Mouse (Mus musculus) midbrain, embryonic 12.5 days (tissue): ENCODE data around the gene Pidd1. TPM values are rescaled to one million over a fixed set of nuclear protein-coding genes. Genes with fewer than 3 reads are reported as not detected.
"Not testable (repeated sequence)": the region's sequence is repeated elsewhere in the genome, so short reads cannot be mapped to it uniquely, and the experiment has no call there.

Experiments
- ATAC-seq: fragments of 200-750 bp; cut with Nextera tagmentation; 2 replicates; pipeline ENCODE4 v1.8.0; 2017; ENCODE audit warnings: low read depth, moderate TSS enrichment, moderate library complexity; ENCODE audit not compliant: low FRiP score
- H3K27ac ChIP-seq: fragments of 300-500 bp; sonication (generic); replicated peaks from 2 replicates; pipeline ENCODE4 v1.5.1; 2016; ENCODE audit warnings: mild to moderate bottlenecking
- H3K27me3 ChIP-seq: fragments of 300-500 bp; sonication (generic); 2 replicates; pipeline ENCODE4 v1.6.1; 2016; ENCODE audit warnings: mild to moderate bottlenecking
- H3K36me3 ChIP-seq: fragments of 300-500 bp; sonication (generic); 2 replicates; pipeline ENCODE4 v1.6.1; 2016
- H3K4me1 ChIP-seq: fragments of 300-500 bp; sonication (generic); 2 replicates; pipeline ENCODE4 v1.6.1; 2016
- H3K4me2 ChIP-seq: fragments of 300-500 bp; sonication (generic); replicated peaks from 2 replicates; pipeline ENCODE4 v1.6.1; 2016; ENCODE audit warnings: mild to moderate bottlenecking, moderate library complexity
- H3K4me3 ChIP-seq: fragments of 300-500 bp; sonication (generic); 2 replicates; pipeline ENCODE4 v1.5.1; 2016; ENCODE audit warnings: mild to moderate bottlenecking
- H3K9ac ChIP-seq: fragments of 300-500 bp; sonication (generic); replicated peaks from 2 replicates; pipeline ENCODE4 v1.6.1; 2016; ENCODE audit warnings: mild to moderate bottlenecking, moderate library complexity
- H3K9me3 ChIP-seq: fragments of 300-500 bp; sonication (generic); 2 replicates; pipeline ENCODE4 v1.6.1; 2016; ENCODE audit warnings: mild to moderate bottlenecking
- WGBS: fragments of 180-500 bp; shearing (Covaris S2); methylation state at CpG from one replicate; pipeline ENCODE4 v1.1.7; 2016; 5-methylcytosine and 5-hydroxymethylcytosine counted together
- polyA plus RNA-seq: library from polyadenylated mRNA; unstranded; fragments of >200 nt; fragmentation: Nextera tagmentation; extraction: Ambion mirVana; gene quantifications from 2 replicates; pipeline ENCODE4 v1.2.1, GENCODE M21; 2016

The Pidd1 gene
- polyA plus RNA-seq, 1 experiment from 2014 or later: 9.6 TPM

DNA sequence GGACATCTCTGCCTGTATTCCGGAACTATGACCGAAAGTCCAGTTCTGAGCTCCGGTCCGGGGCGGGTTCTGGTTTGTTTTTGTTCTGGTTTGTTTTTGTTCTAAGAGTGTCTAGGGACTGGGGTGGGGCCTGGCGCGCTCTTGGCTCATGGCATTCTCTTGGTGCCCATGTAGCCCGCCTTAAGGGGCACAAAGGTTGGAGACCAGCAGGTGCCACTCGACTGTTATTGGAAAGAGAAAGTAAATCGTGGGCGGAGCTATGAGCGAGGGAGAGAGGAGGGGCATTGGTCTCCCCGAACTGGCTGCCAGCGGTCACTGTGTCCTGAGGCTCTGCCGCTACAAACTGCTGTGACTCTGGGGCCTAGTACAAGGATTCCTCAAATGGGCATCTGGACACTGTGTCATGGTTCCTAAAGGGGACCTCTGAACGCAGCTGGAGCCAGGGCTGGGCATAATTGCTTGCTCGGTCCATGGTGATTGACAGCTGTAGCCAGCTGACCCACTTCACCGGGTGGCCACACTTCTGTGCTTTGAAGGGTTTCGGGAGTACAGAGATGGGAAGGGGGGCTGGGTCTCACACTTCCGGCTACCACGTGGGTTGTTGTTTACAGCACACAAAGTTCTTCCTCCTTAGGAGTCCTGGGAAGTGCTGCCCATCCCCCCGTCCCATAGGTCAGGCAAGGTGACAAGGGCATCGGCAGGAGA is 11.9 kb upstream of the Pidd1 start:
- H3K4me2 ChIP-seq: peak overlapping the region; percentile 95
- peaks cover 13% of the 10 kb centered on the region for H3K4me1 ChIP-seq
- H3K9me3 ChIP-seq: no peaks in the 10 kb centered on the region
- H3K27ac ChIP-seq: peak overlapping the region; percentile 66
- peak overlapping the region; percentile 63 for H3K4me3 ChIP-seq
- peak overlapping the region; percentile 76 for H3K9ac ChIP-seq
- peaks cover 38% of the 10 kb centered on the region for H3K27me3 ChIP-seq
- 1% methylated on average over 23 of the region's 23 CpGs for WGBS
- peak; percentile 39 for ATAC-seq
- H3K36me3 ChIP-seq: peaks cover 31% of the 10 kb centered on the region

DNA sequence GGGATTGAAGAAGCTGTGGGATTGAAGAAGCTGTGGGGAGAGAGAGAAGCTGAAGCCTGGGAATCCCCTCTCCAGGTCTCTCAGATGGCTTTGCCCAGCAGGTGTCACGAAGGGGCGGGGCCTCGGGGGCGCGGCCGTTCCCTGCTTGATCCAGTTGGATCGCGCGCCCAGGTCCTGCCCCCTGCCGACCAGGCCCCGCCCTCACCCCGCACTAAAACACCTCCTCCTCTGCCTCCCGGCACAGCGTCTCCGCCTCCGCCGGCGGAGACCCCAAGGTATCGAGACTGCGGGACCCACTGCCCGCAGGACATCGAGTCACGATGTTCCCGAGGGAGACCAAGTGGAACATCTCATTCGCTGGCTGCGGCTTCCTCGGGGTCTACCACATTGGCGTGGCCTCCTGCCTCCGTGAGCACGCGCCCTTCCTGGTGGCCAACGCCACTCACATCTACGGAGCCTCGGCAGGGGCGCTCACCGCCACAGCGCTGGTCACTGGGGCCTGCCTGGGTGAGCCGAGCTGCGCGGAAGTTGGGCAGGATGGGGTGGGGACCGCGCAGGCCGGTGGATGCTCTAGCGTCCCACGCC is 11.2 kb upstream of the Pidd1 start, which contains the start of gene Pnpla2:
TSS of gene Pnpla2 (plus strand) at position 232 of the 585 bp plus-strand sequence.
- H3K27me3 ChIP-seq: peaks cover 31% of the 10 kb centered on the region
- H3K9ac ChIP-seq: peak within 1 kb of the TSS; percentile 76
- H3K9me3 ChIP-seq: no peaks in the 10 kb centered on the region
- peak; percentile 81 for ATAC-seq
- H3K27ac ChIP-seq: peak within 1 kb of the TSS; percentile 66
- under 1% methylated on average over 45 of the region's 45 CpGs for WGBS
- H3K4me2 ChIP-seq: peak within 1 kb of the TSS; percentile 95
- H3K4me3 ChIP-seq: peak within 1 kb of the TSS; percentile 63
- peaks cover 13% of the 10 kb centered on the region for H3K4me1 ChIP-seq
- peaks cover 37% of the 10 kb centered on the region for H3K36me3 ChIP-seq

DNA sequence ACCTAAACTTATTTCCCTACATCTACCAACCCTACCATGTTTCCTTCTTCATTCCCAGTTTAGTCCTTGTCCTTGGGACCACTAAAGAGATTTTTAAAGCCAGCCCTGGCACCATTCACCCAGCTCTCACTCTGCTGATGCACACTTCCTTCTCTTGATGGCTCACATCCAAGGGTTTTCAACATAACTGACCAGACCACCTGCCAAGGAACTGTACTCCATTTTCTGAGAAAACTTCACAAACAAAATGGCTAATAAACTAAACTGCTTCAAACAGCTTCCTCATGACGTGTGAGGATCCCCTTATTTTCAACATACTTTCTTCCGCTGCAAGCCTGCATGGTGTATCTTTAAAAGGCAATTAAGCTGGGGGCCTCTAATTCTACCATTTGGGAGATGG is 9.8 kb upstream of the Pidd1 start:
- H3K27me3 ChIP-seq: peaks cover 17% of the 10 kb centered on the region
- H3K4me2 ChIP-seq: no peak overlapping the region
- no peak for ATAC-seq
- H3K4me3 ChIP-seq: no peak overlapping the region
- H3K36me3 ChIP-seq: peaks cover 38% of the 10 kb centered on the region
- H3K4me1 ChIP-seq: peaks cover 19% of the 10 kb centered on the region
- 83% methylated on average over 2 of the region's 2 CpGs for WGBS
- no peak overlapping the region for H3K27ac ChIP-seq
- H3K9me3 ChIP-seq: no peaks in the 10 kb centered on the region
- no peak overlapping the region for H3K9ac ChIP-seq

DNA sequence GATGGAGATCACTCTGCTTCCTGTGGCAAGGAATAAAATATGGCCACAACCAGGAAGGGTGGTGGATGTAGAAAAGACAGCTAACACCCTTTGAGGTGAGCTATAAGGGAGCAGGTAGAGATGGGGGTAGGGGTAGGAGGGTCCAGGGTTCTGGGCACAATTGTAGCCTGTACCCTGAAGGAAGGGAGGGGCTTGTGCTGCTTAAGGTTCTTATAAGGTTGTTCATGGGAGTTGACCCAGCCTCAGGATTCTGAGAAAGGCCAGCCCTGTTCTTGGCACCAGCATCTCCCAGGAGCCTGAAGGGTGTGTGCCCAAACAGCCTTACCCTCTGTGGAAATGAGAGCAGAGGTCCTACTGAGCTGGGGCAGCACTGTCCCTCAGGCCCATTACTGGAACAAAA is 8.1 kb upstream of the Pidd1 start:
- H3K9me3 ChIP-seq: no peaks in the 10 kb centered on the region
- H3K36me3 ChIP-seq: peaks cover 40% of the 10 kb centered on the region
- H3K4me2 ChIP-seq: no peak overlapping the region
- no peak overlapping the region for H3K27ac ChIP-seq
- H3K4me1 ChIP-seq: peaks cover 26% of the 10 kb centered on the region
- no peak overlapping the region for H3K9ac ChIP-seq
- no peak overlapping the region for H3K4me3 ChIP-seq
- ATAC-seq: no peak
- H3K27me3 ChIP-seq: peaks cover 11% of the 10 kb centered on the region; the same call in 1 of the 2 replicates

DNA sequence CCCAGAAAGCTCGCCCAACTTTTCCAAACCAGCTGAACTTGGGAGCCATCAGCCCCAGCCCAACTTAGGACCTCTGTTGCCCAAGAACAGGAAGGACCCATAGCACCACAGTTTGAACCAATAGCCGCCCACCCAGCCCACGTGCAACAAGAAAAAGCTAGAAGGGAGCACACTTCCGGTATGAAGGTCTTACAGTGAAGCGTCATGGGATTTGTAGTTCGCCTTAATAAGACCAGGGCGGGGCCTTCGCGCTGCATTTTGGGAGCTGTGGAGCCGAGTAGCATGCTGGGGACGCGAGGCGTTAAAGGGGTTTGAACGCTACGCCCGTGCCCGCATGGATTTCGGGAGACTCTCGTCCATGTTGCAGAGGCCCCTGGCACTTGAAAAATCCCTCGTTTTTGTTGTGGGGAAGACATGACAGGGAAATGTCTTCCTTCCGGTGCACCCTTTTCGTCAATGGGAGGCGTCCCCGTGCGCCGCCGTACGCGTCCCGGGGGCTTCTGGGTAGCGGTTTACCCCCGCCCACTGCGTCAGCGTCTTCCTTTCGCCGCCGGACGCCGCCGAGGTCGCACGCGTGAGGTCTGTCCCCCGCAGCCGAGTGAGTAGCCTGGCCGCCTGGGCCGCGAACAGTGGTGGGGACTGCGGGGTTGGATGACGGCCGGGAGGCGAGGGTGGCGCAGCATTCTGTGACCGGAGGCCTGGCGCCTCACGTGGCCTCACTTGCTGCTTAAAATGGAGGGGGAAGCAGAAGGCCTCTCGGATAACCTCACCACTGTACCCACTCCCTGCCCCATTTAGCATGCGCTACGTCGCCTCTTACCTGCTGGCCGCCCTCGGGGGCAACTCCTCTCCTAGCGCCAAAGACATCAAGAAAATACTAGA is 3.5 kb upstream of the Pidd1 start, which contains the start of gene Rplp2:
TSS of gene Rplp2 (plus strand) at position 261 of the 882 bp plus-strand sequence.
- no peaks in the 10 kb centered on the region for H3K9me3 ChIP-seq
- H3K4me3 ChIP-seq: peak within 1 kb of the TSS; percentile 90
- ATAC-seq: peak; percentile 90
- peak within 1 kb of the TSS; percentile 81 for H3K27ac ChIP-seq
- peak within 1 kb of the TSS; percentile 79 for H3K4me2 ChIP-seq
- under 1% methylated on average over 63 of the region's 63 CpGs for WGBS
- peak within 1 kb of the TSS; percentile 91 for H3K9ac ChIP-seq
- no peaks in the 10 kb centered on the region for H3K27me3 ChIP-seq
- peaks cover 33% of the 10 kb centered on the region for H3K4me1 ChIP-seq
- peaks cover 39% of the 10 kb centered on the region for H3K36me3 ChIP-seq

DNA sequence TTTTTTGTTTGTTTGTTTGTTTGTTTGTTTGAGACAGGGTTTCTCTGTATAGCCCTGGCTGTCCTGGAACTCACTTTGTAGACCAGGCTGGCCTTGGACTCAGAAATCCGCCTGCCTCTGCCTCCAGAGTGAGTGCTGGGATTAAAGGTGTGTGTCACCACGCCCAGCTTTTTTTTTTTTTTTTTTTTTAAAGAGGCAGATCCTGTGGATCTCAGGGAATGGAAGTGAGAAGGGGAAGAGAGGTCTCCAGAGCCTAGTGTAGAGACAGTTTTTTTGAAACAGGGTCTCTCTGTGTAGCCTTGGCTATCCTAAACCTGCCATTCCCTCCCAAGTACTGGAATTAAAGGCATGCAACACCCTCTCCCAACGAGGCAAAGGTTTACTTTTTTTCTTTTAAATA is 2.5 kb upstream of the Pidd1 start:
- H3K9ac ChIP-seq, H3K27ac ChIP-seq, H3K27me3 ChIP-seq, ATAC-seq, H3K4me3 ChIP-seq, H3K9me3 ChIP-seq: not testable (repeated sequence)
- Histone ChIP-seq H3K36me3 (peaks cover 34% of the 10 kb centered on the region), H3K4me2 (peak overlapping the region; percentile 79; the same call in 1 of the 2 replicates), H3K4me1 (peaks cover 42% of the 10 kb centered on the region)
- WGBS: 75% methylated on average over 3 of the region's 3 CpGs

DNA sequence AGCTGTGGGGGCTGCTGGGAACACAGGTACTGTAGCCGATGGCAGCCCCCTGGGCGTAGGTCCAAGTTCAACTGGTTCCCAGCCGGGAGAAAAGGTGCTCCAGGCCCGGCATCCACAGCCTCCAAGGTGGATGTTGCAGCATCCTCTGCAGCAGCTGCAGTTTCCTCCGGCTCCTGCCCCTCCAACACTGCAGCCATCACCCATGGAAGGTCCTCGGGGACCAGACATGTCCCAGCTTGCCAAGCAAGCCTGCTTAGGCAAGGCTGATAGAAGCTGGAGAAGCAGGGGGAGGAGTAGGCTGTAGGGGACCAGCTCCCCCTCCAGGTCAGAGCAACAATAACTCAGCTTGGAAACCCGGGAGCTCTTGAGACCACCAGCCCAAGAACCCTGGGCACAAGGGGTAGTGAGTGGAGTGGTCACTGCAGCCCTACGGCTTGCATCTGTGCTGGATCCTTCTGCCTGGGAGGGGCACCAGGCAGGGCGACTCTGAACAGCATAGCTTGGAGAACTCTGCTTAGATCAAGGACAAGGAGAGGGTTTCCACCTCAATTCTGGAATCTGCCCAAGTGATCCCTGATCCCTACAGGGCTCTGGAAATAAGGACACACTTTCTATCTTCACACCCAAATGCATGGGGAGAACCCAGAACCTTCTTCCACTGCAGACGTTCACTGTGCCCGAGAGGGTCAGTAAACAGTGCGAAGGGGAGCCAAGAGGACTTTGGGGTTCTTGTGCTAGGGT is 574 bp downstream of the Pidd1 start:
- no peak overlapping the region; the same call in 1 of the 2 replicates for H3K27ac ChIP-seq
- H3K4me2 ChIP-seq: peak overlapping the region; percentile 61
- WGBS: 28% methylated on average over 12 of the region's 12 CpGs
- H3K4me1 ChIP-seq: peaks cover 32% of the 10 kb centered on the region
- peaks cover 24% of the 10 kb centered on the region for H3K36me3 ChIP-seq
- H3K27me3 ChIP-seq: no peaks in the 10 kb centered on the region
- H3K9me3 ChIP-seq: no peaks in the 10 kb centered on the region
- peak overlapping the region; percentile 45 for H3K9ac ChIP-seq
- peak overlapping the region; percentile 41 for H3K4me3 ChIP-seq
- ATAC-seq: no peak

DNA sequence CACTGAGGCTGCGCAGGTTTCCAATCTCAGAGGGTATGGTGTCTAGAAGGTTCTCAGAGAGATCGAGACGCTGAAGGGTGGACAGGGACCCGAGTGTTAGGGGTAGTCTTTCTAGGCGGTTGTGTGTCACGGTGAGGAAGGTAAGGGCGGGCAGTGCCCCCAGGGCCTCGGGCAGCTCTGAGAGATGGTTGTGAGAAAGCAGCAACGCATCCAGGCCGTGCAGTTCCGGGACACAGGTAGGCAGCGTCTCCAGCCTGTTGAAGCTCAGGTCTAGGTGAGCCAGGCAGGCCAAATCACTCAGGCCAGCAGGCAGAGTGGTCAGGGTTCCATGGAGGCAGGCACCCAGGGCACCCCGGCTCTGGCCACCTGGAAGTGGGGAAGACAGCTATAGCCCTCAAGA is 1.6 kb downstream of the Pidd1 start:
- Histone ChIP-seq H3K27me3 (no peaks in the 10 kb centered on the region), H3K27ac (no peak overlapping the region), H3K4me1 (peaks cover 33% of the 10 kb centered on the region), H3K36me3 (peaks cover 24% of the 10 kb centered on the region), H3K4me3 (no peak overlapping the region), H3K4me2 (peak overlapping the region; percentile 61), H3K9me3 (no peaks in the 10 kb centered on the region), H3K9ac (peak overlapping the region; percentile 45; the same call in 1 of the 2 replicates)
- 94% methylated on average over 13 of the region's 13 CpGs for WGBS
- no peak for ATAC-seq

DNA sequence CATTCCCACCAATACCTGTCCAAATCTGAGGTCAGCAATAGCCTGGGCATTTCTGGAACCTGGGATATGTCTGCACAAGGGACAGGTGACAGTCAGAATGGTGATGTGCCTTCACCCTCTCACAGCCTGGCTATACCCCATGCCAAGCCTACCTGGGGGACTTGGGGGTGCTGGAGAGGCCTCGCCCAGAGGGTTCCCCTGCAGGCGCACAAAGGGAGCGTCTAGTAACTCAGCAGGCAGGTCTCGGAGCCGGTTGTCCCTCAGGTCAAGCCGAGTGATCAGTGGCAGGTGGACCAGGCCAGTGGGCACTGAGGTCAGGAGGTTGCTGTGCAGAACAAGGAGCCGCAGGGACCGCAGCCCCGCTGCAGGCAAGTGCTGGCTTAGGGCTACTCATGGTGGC is 2.4 kb downstream of the Pidd1 start:
- Histone ChIP-seq H3K36me3 (peaks cover 24% of the 10 kb centered on the region), H3K4me1 (peaks cover 40% of the 10 kb centered on the region), H3K4me2 (no peak overlapping the region), H3K27ac (no peak overlapping the region), H3K9me3 (no peaks in the 10 kb centered on the region), H3K4me3 (no peak overlapping the region), H3K9ac (no peak overlapping the region), H3K27me3 (no peaks in the 10 kb centered on the region)
- ATAC-seq: no peak
- 88% methylated on average over 9 of the region's 9 CpGs for WGBS

DNA sequence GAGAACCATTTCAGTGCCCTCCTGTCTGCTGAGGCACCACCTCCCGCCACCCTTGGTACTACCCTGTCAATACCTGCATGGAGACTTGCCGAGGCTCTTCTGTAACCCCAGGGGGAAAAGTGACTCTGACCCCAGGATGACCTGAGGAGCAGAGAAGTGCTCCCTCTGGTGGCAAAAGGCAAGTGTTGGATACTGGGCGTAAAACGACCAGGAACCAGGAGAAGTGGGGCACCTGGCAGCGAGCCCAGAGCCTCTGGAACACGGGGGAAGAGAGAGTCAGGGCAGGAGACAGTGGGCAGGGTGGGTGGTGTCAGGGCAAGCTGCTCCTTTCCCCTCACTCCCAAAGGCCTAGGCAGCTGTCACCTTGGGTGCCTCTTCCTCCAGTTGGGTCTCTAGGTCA is 3.2 kb downstream of the Pidd1 start:
- H3K36me3 ChIP-seq: peaks cover 24% of the 10 kb centered on the region
- ATAC-seq: no peak
- WGBS: 39% methylated on average over 6 of the region's 6 CpGs
- no peak overlapping the region for H3K4me3 ChIP-seq
- no peak overlapping the region for H3K9ac ChIP-seq
- H3K27me3 ChIP-seq: no peaks in the 10 kb centered on the region; the same call in 1 of the 2 replicates
- no peaks in the 10 kb centered on the region for H3K9me3 ChIP-seq
- peaks cover 48% of the 10 kb centered on the region for H3K4me1 ChIP-seq
- H3K4me2 ChIP-seq: no peak overlapping the region
- H3K27ac ChIP-seq: no peak overlapping the region

DNA sequence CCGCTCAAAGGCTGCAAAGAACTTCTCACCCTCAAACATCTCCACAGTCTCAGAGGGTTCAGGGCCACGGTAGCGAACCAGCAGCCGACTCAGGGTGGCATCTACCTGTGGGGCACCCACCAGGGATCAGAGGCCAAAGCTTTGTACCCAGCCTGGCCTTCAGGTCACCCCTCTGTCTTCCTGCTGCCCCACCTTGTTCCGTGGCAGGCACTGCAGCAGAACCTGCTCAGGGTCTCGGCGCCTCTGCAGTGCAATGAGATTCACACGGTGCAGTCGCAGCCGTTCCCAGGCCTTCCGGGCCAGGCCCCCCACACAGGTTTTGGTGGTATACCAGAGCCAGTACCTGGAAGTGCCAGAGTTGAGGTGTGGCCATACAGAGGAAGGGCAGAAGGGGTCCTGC is 4.0 kb downstream of the Pidd1 start:
- Histone ChIP-seq H3K27me3 (no peaks in the 10 kb centered on the region; the same call in 1 of the 2 replicates), H3K27ac (no peak overlapping the region), H3K9me3 (no peaks in the 10 kb centered on the region), H3K9ac (no peak overlapping the region), H3K4me1 (peaks cover 56% of the 10 kb centered on the region), H3K4me3 (no peak overlapping the region), H3K36me3 (peaks cover 24% of the 10 kb centered on the region), H3K4me2 (no peak overlapping the region)
- 95% methylated on average over 11 of the region's 11 CpGs for WGBS
- ATAC-seq: no peak
